Mouse (Mus musculus): ENCODE measurements around the gene Mmgt2. TPM values are rescaled to one million over a fixed set of nuclear protein-coding genes. Genes with fewer than 3 reads are reported as not detected.

The Mmgt2 gene
- polyA plus RNA-seq, 1 experiment, result 29.1 TPM

- Histone ChIP-seq H3ac (ENCODE audit: control insufficient read depth, insufficient read length, low read depth) (peak overlapping the region; percentile 13), H3K27me3 (ENCODE audit: control insufficient read depth, insufficient read depth, insufficient read length) (no peaks in the 10 kb centered on the region), H3K79me2 (ENCODE audit: control insufficient read depth, insufficient read depth) (no peaks in the 10 kb centered on the region), H3K4me3 (ENCODE audit: insufficient read depth, poor library complexity, severe bottlenecking) (no peak overlapping the region), H3K36me3 (ENCODE audit: control insufficient read depth, insufficient read depth) (peaks cover 3% of the 10 kb centered on the region), H3K79me3 (ENCODE audit: low read depth) (peaks cover 1% of the 10 kb centered on the region)
- TF ChIP-seq MYOD1 (IDR thresholded peaks at IDR 0.05; ENCODE audit: control insufficient read depth, insufficient read length, low read depth) (no peak), CEBPB (IDR thresholded peaks at IDR 0.05; ENCODE audit: low read depth) (peak; percentile 48)
These were observed 23.8 kb upstream of the Mmgt2 start for GRCm38 (mm10) chr11:62624341-62625291.

GRCm38 (mm10) chr11:62629352-62630224, 18.9 kb upstream of the Mmgt2 start:
- no peaks in the 10 kb centered on the region for H3K36me3 ChIP-seq (ENCODE audit: control insufficient read depth, insufficient read depth)
- TF ChIP-seq MYOD1 (IDR thresholded peaks at IDR 0.05; ENCODE audit: control insufficient read depth, insufficient read length, low read depth) (no peak), CEBPB (IDR thresholded peaks at IDR 0.05; ENCODE audit: low read depth) (no peak), USF1 (IDR thresholded peaks at IDR 0.05; ENCODE audit: low read depth) (no peak), FOSL1 (IDR thresholded peaks at IDR 0.05; ENCODE audit: insufficient read depth, low read length, poor library complexity, severe bottlenecking) (no peak), MAX (IDR thresholded peaks at IDR 0.05) (no peak), CTCF (IDR thresholded peaks at IDR 0.05; ENCODE audit: control insufficient read depth, insufficient read depth, insufficient read length) (no peak), MYOG (IDR thresholded peaks at IDR 0.05; ENCODE audit: control insufficient read depth, extremely low read depth, insufficient read length) (no peak)
- no peaks in the 10 kb centered on the region for H3K79me3 ChIP-seq (ENCODE audit: low read depth)
- H3K79me2 ChIP-seq (ENCODE audit: control insufficient read depth, insufficient read depth), result no peaks in the 10 kb centered on the region
- no peak overlapping the region for H3ac ChIP-seq (ENCODE audit: control insufficient read depth, insufficient read length, low read depth)
- no peaks in the 10 kb centered on the region for H3K27me3 ChIP-seq (ENCODE audit: control insufficient read depth, insufficient read depth, insufficient read length)
- H3K4me3 ChIP-seq (ENCODE audit: insufficient read depth, poor library complexity, severe bottlenecking), result no peak overlapping the region

DNA sequence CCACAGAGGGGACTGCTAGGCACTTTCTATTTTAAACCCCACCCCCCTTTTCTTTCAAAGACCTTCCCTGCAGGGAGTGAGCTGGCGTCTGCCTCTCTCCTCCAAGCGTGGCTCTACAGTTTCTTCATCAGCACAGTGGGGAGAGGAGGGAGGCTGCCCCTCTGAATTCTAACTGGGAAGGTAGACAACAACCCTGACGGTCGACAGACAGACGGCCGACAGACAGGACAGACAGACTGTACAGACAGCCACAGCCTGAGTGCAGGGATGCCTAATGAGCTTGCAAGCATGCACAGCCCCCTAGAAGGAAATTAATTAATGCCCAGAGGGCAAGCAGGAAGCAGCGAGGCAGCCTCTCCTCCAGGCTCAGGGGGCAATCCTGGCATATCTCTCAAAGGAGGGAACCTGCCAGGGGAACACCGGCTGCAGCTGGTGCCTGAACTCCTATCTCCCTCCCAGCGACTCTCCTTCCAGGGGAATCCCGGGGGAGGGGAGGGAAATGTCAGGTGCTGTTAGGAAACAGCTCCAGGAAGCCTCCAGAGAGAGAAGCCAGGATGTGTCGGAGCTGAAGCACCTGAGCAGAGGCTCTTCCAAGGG, 18.1 kb upstream of the Mmgt2 start:
- H3K79me2 ChIP-seq (ENCODE audit: control insufficient read depth, insufficient read depth), result no peaks in the 10 kb centered on the region
- H3K27me3 ChIP-seq (ENCODE audit: control insufficient read depth, insufficient read depth, insufficient read length), result no peaks in the 10 kb centered on the region
- no peaks in the 10 kb centered on the region for H3K36me3 ChIP-seq (ENCODE audit: control insufficient read depth, insufficient read depth)
- TF ChIP-seq MAX (IDR thresholded peaks at IDR 0.05) (no peak), CTCF (IDR thresholded peaks at IDR 0.05; ENCODE audit: control insufficient read depth, insufficient read depth, insufficient read length) (no peak), USF1 (IDR thresholded peaks at IDR 0.05; ENCODE audit: low read depth) (no peak), MYOD1 (IDR thresholded peaks at IDR 0.05; ENCODE audit: control insufficient read depth, insufficient read length, low read depth) (no peak), CEBPB (IDR thresholded peaks at IDR 0.05; ENCODE audit: low read depth) (no peak)
- H3ac ChIP-seq (ENCODE audit: control insufficient read depth, insufficient read length, low read depth), result no peak overlapping the region
- no peak overlapping the region for H3K4me3 ChIP-seq (ENCODE audit: insufficient read depth, poor library complexity, severe bottlenecking)
- H3K79me3 ChIP-seq (ENCODE audit: low read depth), result no peaks in the 10 kb centered on the region

DNA sequence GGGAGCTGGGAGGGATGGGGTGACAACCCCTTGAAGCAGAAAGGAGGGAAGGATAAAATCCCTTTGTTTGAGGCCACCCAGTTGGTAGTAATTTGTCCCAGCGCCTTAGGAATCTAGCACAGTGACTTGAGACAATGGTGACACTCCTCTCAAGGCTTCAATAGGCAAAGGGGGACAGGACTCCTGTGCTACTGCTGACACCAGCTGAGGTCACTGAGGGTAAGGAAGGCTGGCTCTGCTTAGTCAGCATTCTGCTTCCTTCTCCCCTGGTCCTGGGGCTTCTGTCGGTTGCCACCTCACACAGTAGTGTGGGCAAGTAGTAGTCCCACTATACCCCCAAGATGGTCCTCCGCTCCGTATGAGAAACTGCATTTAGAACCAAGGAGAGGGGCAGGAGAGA, 17.3 kb upstream of the Mmgt2 start:
- Histone ChIP-seq H3K79me2 (ENCODE audit: control insufficient read depth, insufficient read depth) (no peaks in the 10 kb centered on the region), H3K4me3 (ENCODE audit: insufficient read depth, poor library complexity, severe bottlenecking) (no peak overlapping the region), H3ac (ENCODE audit: control insufficient read depth, insufficient read length, low read depth) (no peak overlapping the region), H3K79me3 (ENCODE audit: low read depth) (no peaks in the 10 kb centered on the region), H3K27me3 (ENCODE audit: control insufficient read depth, insufficient read depth, insufficient read length) (no peaks in the 10 kb centered on the region), H3K36me3 (ENCODE audit: control insufficient read depth, insufficient read depth) (no peaks in the 10 kb centered on the region)
- no peak for TF ChIP-seq CTCF (IDR thresholded peaks at IDR 0.05; ENCODE audit: control insufficient read depth, insufficient read depth, insufficient read length)
- no peak for TF ChIP-seq CEBPB (IDR thresholded peaks at IDR 0.05; ENCODE audit: low read depth)
- TF ChIP-seq MYOG (IDR thresholded peaks at IDR 0.05; ENCODE audit: control insufficient read depth, extremely low read depth, insufficient read length), result no peak
- TF ChIP-seq FOSL1 (IDR thresholded peaks at IDR 0.05; ENCODE audit: insufficient read depth, low read length, poor library complexity, severe bottlenecking), result no peak

DNA sequence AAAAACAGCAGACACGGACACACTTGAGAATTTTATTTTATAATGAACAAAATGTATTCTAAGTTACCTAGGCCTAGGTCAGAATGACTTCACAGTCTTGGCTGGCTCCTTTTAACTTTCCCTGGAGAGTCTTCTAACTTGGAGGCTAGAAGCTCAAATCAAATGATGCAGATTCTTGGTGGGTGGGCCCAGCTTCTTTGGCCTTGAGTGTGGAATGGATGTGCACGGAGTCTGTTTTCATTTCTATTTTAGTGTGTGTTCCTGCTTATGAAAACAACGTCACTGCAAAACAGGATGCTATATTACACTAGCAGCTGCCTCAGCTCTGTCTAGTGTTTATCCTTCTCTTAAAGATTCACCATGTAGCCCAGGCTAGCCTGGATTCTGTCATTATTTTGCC, 13.1 kb upstream of the Mmgt2 start:
- Histone ChIP-seq H3K79me2 (ENCODE audit: control insufficient read depth, insufficient read depth) (peaks cover 23% of the 10 kb centered on the region), H3K79me3 (ENCODE audit: low read depth) (peaks cover 3% of the 10 kb centered on the region), H3K27me3 (ENCODE audit: control insufficient read depth, insufficient read depth, insufficient read length) (no peaks in the 10 kb centered on the region), H3K4me3 (ENCODE audit: insufficient read depth, poor library complexity, severe bottlenecking) (no peak overlapping the region), H3ac (ENCODE audit: control insufficient read depth, insufficient read length, low read depth) (no peak overlapping the region), H3K36me3 (ENCODE audit: control insufficient read depth, insufficient read depth) (no peaks in the 10 kb centered on the region)
- TF ChIP-seq FOSL1 (IDR thresholded peaks at IDR 0.05; ENCODE audit: insufficient read depth, low read length, poor library complexity, severe bottlenecking) (no peak), CTCF (IDR thresholded peaks at IDR 0.05; ENCODE audit: control insufficient read depth, insufficient read depth, insufficient read length) (no peak), MAX (IDR thresholded peaks at IDR 0.05) (no peak), CEBPB (IDR thresholded peaks at IDR 0.05; ENCODE audit: low read depth) (no peak), MYOG (IDR thresholded peaks at IDR 0.05; ENCODE audit: control insufficient read depth, extremely low read depth, insufficient read length) (no peak), USF1 (IDR thresholded peaks at IDR 0.05; ENCODE audit: low read depth) (no peak), MYOD1 (IDR thresholded peaks at IDR 0.05; ENCODE audit: control insufficient read depth, insufficient read length, low read depth) (no peak)

Data from C2C12 (cell line).